Mouse (Mus musculus): ENCODE data around the gene Eif2b2. TPM values are rescaled to one million over a fixed set of nuclear protein-coding genes. Genes with fewer than 3 reads are reported as not detected.

Gene Eif2b2
- 90.4 and 97.3 TPM in 2 replicates for polyA plus RNA-seq (2015; fragmentation: Nextera tagmentation; extraction: Ambion mirVana)

- peak within 1 kb of the TSS; percentile 77 for H3K9ac ChIP-seq (replicated peaks)
- peak; percentile 100 for ATAC-seq
- peaks cover 34% of the 10 kb centered on the region for H3K36me3 ChIP-seq
- under 1% methylated on average over 54 of the region's 54 CpGs for WGBS
- H3K27me3 ChIP-seq: no peaks in the 10 kb centered on the region
- H3K4me1 ChIP-seq (replicated peaks): peaks cover 25% of the 10 kb centered on the region
- no peaks in the 10 kb centered on the region for H3K9me3 ChIP-seq
- peak within 1 kb of the TSS; percentile 96 for H3K4me2 ChIP-seq (replicated peaks)
- H3K4me3 ChIP-seq (replicated peaks): peak within 1 kb of the TSS; percentile 76
- peak within 1 kb of the TSS; percentile 69 for H3K27ac ChIP-seq
These were observed at the start of gene Eif2b2 for GRCm38 (mm10) chr12:85219236-85219904. Gene Eif2b2 (plus strand): TSS chr12:85219481.

GRCm38 (mm10) chr12:85169877-85170276, 49.4 kb upstream of the Eif2b2 start:
- Histone ChIP-seq H3K9ac (replicated peaks) (no peak overlapping the region), H3K4me3 (replicated peaks) (no peak overlapping the region), H3K4me2 (replicated peaks) (no peak overlapping the region), H3K27ac (no peak overlapping the region), H3K4me1 (replicated peaks) (peaks cover 15% of the 10 kb centered on the region), H3K27me3 (no peaks in the 10 kb centered on the region), H3K36me3 (no peaks in the 10 kb centered on the region), H3K9me3 (no peaks in the 10 kb centered on the region)
- 55% methylated on average over 3 of the region's 3 CpGs for WGBS
- ATAC-seq: peak; percentile 38; the same call in 1 of the 2 replicates

GRCm38 (mm10) chr12:85170284-85170947, 48.9 kb upstream of the Eif2b2 start:
- no peak overlapping the region for H3K27ac ChIP-seq
- H3K36me3 ChIP-seq: no peaks in the 10 kb centered on the region
- no peaks in the 10 kb centered on the region for H3K9me3 ChIP-seq
- no peak overlapping the region for H3K4me2 ChIP-seq (replicated peaks)
- ATAC-seq: no peak
- WGBS: 85% methylated on average over 11 of the region's 11 CpGs
- H3K4me3 ChIP-seq (replicated peaks): no peak overlapping the region
- H3K27me3 ChIP-seq: no peaks in the 10 kb centered on the region
- H3K4me1 ChIP-seq (replicated peaks): peaks cover 20% of the 10 kb centered on the region
- no peak overlapping the region for H3K9ac ChIP-seq (replicated peaks)

- Histone ChIP-seq H3K36me3 (no peaks in the 10 kb centered on the region), H3K27me3 (no peaks in the 10 kb centered on the region), H3K27ac (no peak overlapping the region), H3K9me3 (no peaks in the 10 kb centered on the region), H3K4me3 (replicated peaks) (no peak overlapping the region), H3K4me2 (replicated peaks) (no peak overlapping the region), H3K4me1 (replicated peaks) (peaks cover 25% of the 10 kb centered on the region), H3K9ac (replicated peaks) (no peak overlapping the region)
- 79% methylated on average over 3 of the region's 3 CpGs for WGBS
- ATAC-seq: no peak
These were observed 48.4 kb upstream of the Eif2b2 start for GRCm38 (mm10) chr12:85170948-85171307.

- no peak overlapping the region for H3K4me2 ChIP-seq (replicated peaks)
- H3K4me3 ChIP-seq (replicated peaks): no peak overlapping the region
- H3K9me3 ChIP-seq: no peaks in the 10 kb centered on the region
- H3K36me3 ChIP-seq: no peaks in the 10 kb centered on the region
- H3K4me1 ChIP-seq (replicated peaks): peaks cover 42% of the 10 kb centered on the region
- 67% methylated on average over 7 of the region's 7 CpGs for WGBS
- no peak for ATAC-seq
- no peak overlapping the region for H3K27ac ChIP-seq
- peaks cover 19% of the 10 kb centered on the region for H3K27me3 ChIP-seq
- H3K9ac ChIP-seq (replicated peaks): no peak overlapping the region
These were observed 45.3 kb upstream of the Eif2b2 start for GRCm38 (mm10) chr12:85174016-85174415.

- Histone ChIP-seq H3K27ac (peak overlapping the region; percentile 7), H3K4me3 (replicated peaks) (peak overlapping the region; percentile 16), H3K9ac (replicated peaks) (peak overlapping the region; percentile 49), H3K27me3 (peaks cover 19% of the 10 kb centered on the region), H3K4me1 (replicated peaks) (peaks cover 33% of the 10 kb centered on the region), H3K4me2 (replicated peaks) (peak overlapping the region; percentile 58), H3K9me3 (no peaks in the 10 kb centered on the region), H3K36me3 (no peaks in the 10 kb centered on the region)
- WGBS: 51% methylated on average over 16 of the region's 16 CpGs
- peak; percentile 22; the same call in 1 of the 2 replicates for ATAC-seq
These were observed 44.1 kb upstream of the Eif2b2 start for GRCm38 (mm10) chr12:85175087-85175675.

- Histone ChIP-seq H3K27me3 (peaks cover 26% of the 10 kb centered on the region), H3K36me3 (no peaks in the 10 kb centered on the region), H3K4me2 (replicated peaks) (peak overlapping the region; percentile 58), H3K4me3 (replicated peaks) (peak overlapping the region; percentile 30), H3K27ac (peak overlapping the region; percentile 7), H3K4me1 (replicated peaks) (peaks cover 35% of the 10 kb centered on the region), H3K9ac (replicated peaks) (peak overlapping the region; percentile 49), H3K9me3 (no peaks in the 10 kb centered on the region)
- ATAC-seq: peak; percentile 86
- WGBS: 7% methylated on average over 11 of the region's 11 CpGs
These were observed 43.1 kb upstream of the Eif2b2 start for GRCm38 (mm10) chr12:85175926-85176845.

GRCm38 (mm10) chr12:85176846-85177523, 42.3 kb upstream of the Eif2b2 start:
- no peaks in the 10 kb centered on the region for H3K36me3 ChIP-seq
- no peaks in the 10 kb centered on the region for H3K9me3 ChIP-seq
- ATAC-seq: peak; percentile 3; the same call in 1 of the 2 replicates
- H3K4me1 ChIP-seq (replicated peaks): peaks cover 43% of the 10 kb centered on the region
- WGBS: 3% methylated on average over 32 of the region's 32 CpGs
- peak overlapping the region; percentile 58 for H3K4me2 ChIP-seq (replicated peaks)
- 0 out of 2 replicates have a peak overlapping the region, but pooled peaks have one; percentile 7 for H3K27ac ChIP-seq
- peak overlapping the region; percentile 30 for H3K4me3 ChIP-seq (replicated peaks)
- H3K27me3 ChIP-seq: peaks cover 28% of the 10 kb centered on the region
- H3K9ac ChIP-seq (replicated peaks): peak overlapping the region; percentile 49

- H3K27me3 ChIP-seq: peaks cover 33% of the 10 kb centered on the region
- H3K4me1 ChIP-seq (replicated peaks): peaks cover 49% of the 10 kb centered on the region
- no peaks in the 10 kb centered on the region for H3K36me3 ChIP-seq
- H3K27ac ChIP-seq: 0 out of 2 replicates have a peak within 1 kb of the TSS, but pooled peaks have one; percentile 7
- no peaks in the 10 kb centered on the region for H3K9me3 ChIP-seq
- H3K9ac ChIP-seq (replicated peaks): peak within 1 kb of the TSS; percentile 49
- no peak for ATAC-seq
- peak within 1 kb of the TSS; percentile 58 for H3K4me2 ChIP-seq (replicated peaks)
- peak within 1 kb of the TSS; percentile 30 for H3K4me3 ChIP-seq (replicated peaks)
- 72% methylated on average over 10 of the region's 10 CpGs for WGBS
These were observed 41.5 kb upstream of the Eif2b2 start, which contains the start of gene Pgf for GRCm38 (mm10) chr12:85177740-85178239. Gene Pgf (minus strand): TSS chr12:85177790.

GRCm38 (mm10) chr12:85178294-85178693, 41.0 kb upstream of the Eif2b2 start:
- Histone ChIP-seq H3K9ac (replicated peaks) (no peak overlapping the region), H3K27me3 (peaks cover 33% of the 10 kb centered on the region), H3K36me3 (no peaks in the 10 kb centered on the region), H3K9me3 (no peaks in the 10 kb centered on the region), H3K4me3 (replicated peaks) (no peak overlapping the region), H3K27ac (no peak overlapping the region), H3K4me2 (replicated peaks) (no peak overlapping the region), H3K4me1 (replicated peaks) (peaks cover 52% of the 10 kb centered on the region)
- ATAC-seq: no peak
- WGBS: 64% methylated on average over 2 of the region's 2 CpGs

Data from midbrain, embryonic 13.5 days (tissue).